Mouse (Mus musculus) ES-Bruce4 (cell line): ENCODE measurements around the gene Kcnip1.

Experiments used
- EP300 ChIP-seq: IDR thresholded peaks from 2 replicates; pipeline ENCODE4 v1.6.1; 2011; ENCODE audit warnings: low read depth, low read length; ENCODE audit not compliant: insufficient read depth
- POLR2A ChIP-seq: IDR thresholded peaks from one replicate; pipeline ENCODE4 v1.8.1; 2011; ENCODE audit warnings: low read length; ENCODE audit not compliant: insufficient read depth

DNA sequence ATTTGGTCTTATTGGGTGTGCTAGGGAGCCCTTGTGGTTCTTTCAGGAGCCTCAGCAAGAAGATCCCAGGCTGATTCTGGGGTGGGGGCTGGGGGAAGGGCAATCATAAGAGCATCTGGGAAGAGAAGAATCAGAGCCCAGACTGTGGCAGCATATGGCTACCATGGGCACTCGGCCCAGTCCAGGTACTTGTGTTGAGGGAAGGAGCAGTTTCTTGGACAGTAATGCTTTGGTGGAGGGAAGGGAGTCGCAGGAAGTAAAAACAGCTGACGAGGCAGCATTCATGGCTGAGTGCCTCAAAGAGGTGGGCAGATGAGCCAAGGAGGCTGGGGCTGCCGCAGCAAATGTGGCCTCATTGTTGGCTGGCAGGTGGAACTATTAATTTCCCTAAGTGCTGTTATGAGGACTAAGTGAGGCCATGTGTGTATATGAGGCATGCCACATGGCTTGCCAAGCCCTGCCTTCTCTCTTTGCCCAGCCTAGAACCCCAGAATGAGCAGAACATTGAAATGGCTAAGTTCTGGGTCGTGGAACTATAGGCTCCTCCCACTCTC, 245.5 kb downstream of the Kcnip1 start:
- TF ChIP-seq POLR2A: no peak
- no peak for TF ChIP-seq EP300
